Mouse (Mus musculus): ENCODE measurements at regions not wholly inside any gene's neighbourhood (a gene's known extent, or its start where the extent isn't known, plus 50 kb on each side); places are given as distances from the start of the nearest gene placed in this dataset.

DNA sequence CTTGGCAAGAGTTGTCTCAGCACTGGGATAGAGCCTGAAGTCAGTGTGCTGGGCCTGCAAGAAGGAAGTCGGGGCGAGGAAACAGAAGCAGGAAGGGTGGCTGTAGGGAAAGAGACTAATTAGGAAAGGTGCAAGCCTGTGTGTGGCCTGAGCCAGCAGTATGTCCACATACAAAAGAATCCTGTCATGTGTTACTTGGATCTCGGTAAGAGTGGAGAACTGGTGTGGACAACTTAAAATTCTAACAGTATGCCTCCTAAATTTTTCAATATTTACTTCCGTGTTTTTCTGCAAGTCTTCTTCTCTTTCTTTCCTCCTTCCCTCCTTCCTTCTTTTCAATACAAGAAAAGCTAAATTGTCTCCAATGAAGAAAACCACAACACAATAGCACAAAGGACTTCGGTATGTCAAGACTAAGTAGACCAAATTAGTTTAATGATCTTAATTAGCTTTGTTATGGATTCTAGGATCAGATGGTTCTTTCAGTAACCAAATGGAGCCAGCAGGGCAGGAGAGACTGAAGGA lies 130.0 kb upstream of the Prep start:
- no peak overlapping the region for H3K4me3 ChIP-seq (replicated peaks)
- H3K9me3 ChIP-seq (replicated peaks): no peaks in the 10 kb centered on the region
- no peak for DNase-seq
- H3K9ac ChIP-seq: no peak overlapping the region
- H3K36me3 ChIP-seq: no peaks in the 10 kb centered on the region
- H3K27me3 ChIP-seq: no peaks in the 10 kb centered on the region
- 62% methylated on average over 5 of the region's 5 CpGs for WGBS (ENCODE audit: insufficient replicate concordance)
- H3K27ac ChIP-seq: no peak overlapping the region
- H3K4me2 ChIP-seq: no peak overlapping the region
- ATAC-seq (ENCODE audit: low read depth): no peak
- H3K4me1 ChIP-seq (replicated peaks): no peaks in the 10 kb centered on the region

DNA sequence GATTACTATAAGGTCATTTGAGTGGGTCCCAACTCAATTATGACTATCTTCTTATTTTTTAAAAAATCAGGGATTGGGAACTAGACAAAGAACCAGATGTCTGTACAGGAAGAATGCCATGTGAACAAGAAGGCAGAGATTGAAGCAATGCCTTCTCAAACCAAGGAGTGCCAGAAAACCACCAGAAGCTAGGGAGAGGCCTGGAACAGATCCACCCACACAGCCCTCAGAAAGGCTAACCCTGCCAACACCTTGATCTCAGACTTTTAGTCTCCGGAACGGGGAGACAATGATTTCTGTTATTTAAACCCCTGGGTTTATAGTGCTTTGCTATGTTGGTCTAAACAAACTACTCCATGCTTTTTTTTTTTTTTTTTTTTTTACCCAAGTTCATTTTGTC lies 136.2 kb upstream of the Prep start:
- DNase-seq: no peak
- WGBS (ENCODE audit: insufficient replicate concordance): 82% methylated on average over 2 of the region's 2 CpGs
- Histone ChIP-seq H3K9ac (no peak overlapping the region), H3K4me3 (replicated peaks) (no peak overlapping the region), H3K4me2 (no peak overlapping the region), H3K27me3 (no peaks in the 10 kb centered on the region), H3K27ac (no peak overlapping the region), H3K36me3 (no peaks in the 10 kb centered on the region), H3K4me1 (replicated peaks) (no peaks in the 10 kb centered on the region), H3K9me3 (replicated peaks) (no peaks in the 10 kb centered on the region)
- ATAC-seq (ENCODE audit: low read depth): no peak

DNA sequence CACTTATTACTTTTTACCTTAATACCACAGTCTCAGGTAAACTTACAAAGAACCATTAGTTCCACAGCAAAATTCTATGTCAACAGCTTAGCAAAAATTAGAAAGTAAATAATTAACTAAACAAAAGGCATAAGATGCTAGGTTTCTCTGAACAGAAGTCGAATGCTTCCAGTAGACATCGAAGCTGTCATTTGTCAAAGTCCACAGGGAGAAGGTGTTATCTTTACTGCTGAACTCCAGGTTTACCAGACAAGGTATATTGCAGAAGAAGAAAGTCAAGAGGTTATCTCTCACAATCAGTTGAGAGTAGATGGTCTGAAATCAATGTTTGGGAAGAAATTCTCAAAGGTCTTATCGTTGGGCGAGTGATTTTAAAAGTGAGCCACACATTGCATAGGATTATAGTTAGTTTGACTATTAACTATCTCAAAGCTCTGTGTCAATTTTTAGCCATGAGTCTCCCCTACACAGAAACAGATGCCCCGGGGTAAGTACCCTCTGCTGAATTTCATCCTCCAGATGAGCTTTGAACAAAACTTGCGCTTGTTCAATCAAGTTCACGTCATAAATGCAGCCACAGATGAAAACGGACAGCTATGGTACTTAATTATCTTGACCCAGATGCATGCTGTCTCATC lies 153.1 kb upstream of the Prep start:
- Histone ChIP-seq H3K4me2 (no peak overlapping the region), H3K9me3 (replicated peaks) (no peaks in the 10 kb centered on the region), H3K36me3 (no peaks in the 10 kb centered on the region), H3K27me3 (no peaks in the 10 kb centered on the region), H3K9ac (no peak overlapping the region), H3K4me3 (replicated peaks) (no peak overlapping the region), H3K4me1 (replicated peaks) (no peaks in the 10 kb centered on the region), H3K27ac (no peak overlapping the region)
- no peak for ATAC-seq (ENCODE audit: low read depth)
- 67% methylated on average over 8 of the region's 8 CpGs for WGBS (ENCODE audit: insufficient replicate concordance)
- no peak for DNase-seq

DNA sequence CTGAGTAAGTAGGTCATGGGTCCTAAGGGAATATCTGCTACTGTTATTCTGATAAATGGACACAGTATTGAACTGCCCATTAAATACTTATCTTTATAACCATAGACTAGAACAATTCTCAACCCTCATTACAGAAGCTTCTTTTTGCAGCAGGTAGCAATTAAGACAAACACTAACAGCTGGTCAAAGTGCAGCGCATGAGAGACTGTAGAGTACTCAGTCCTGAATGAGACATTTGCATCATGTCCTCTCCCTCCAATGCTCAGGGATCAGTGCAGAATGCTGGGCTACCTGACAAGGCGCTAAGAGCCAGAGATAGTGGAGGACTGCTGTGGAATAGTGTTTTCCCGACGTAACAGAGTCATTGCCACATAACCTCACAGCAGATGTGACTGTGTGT lies 162.5 kb upstream of the Prep start:
- ATAC-seq (ENCODE audit: low read depth) (no peak), DNase-seq (no peak)
- Histone ChIP-seq H3K27ac (no peak overlapping the region), H3K9me3 (replicated peaks) (no peaks in the 10 kb centered on the region), H3K4me1 (replicated peaks) (no peaks in the 10 kb centered on the region), H3K9ac (no peak overlapping the region), H3K4me3 (replicated peaks) (no peak overlapping the region), H3K4me2 (no peak overlapping the region), H3K27me3 (no peaks in the 10 kb centered on the region), H3K36me3 (no peaks in the 10 kb centered on the region)
- 78% methylated on average over 4 of the region's 4 CpGs for WGBS (ENCODE audit: insufficient replicate concordance)

DNA sequence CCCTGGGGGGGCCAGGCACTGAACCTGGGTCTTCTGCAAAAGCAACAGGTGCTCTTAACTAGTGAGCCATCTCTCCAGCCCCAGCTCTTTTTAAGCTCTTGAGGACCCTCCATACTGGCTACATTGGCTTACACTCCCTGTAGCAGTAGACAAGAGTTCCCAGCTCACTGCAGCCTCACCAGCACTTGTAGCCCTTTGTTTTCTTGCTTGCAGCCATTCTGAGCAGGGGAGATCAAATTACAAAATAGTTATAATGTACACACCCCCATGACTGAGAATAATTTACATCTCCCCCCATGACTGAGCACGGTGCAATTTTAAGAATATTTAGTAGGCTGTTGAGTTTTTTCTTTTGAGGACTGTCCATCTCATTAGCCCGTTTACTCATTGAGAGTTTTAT lies 165.8 kb upstream of the Prep start:
- ATAC-seq (ENCODE audit: low read depth) (no peak), DNase-seq (no peak)
- WGBS (ENCODE audit: insufficient replicate concordance): 57% methylated on average over 2 of the region's 2 CpGs
- no peak overlapping the region for H3K27ac ChIP-seq
- H3K4me2 ChIP-seq: no peak overlapping the region
- no peaks in the 10 kb centered on the region for H3K4me1 ChIP-seq (replicated peaks)
- H3K4me3 ChIP-seq (replicated peaks): no peak overlapping the region
- H3K36me3 ChIP-seq: no peaks in the 10 kb centered on the region
- H3K9ac ChIP-seq: no peak overlapping the region
- H3K9me3 ChIP-seq (replicated peaks): no peaks in the 10 kb centered on the region
- H3K27me3 ChIP-seq: no peaks in the 10 kb centered on the region

DNA sequence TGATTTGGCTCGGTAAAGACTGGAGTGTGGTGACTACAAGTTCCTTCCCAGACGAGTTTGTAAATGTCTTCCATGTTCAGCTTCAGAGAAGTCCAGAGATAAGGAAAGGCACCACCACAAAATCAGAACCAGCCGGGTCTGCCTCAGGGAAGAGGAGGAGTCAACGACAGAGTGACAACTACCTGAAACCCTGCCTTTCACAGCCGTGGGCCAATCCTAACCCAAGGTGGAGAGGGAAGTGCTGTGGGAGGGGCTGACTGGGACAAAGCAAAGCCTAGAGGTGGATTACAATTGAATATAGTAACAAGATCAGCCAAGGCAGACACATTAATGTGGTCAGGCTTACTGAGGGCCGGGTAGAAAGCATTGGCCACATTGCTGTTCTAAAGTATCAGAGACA lies 174.9 kb upstream of the Prep start:
- Histone ChIP-seq H3K27me3 (no peaks in the 10 kb centered on the region), H3K36me3 (no peaks in the 10 kb centered on the region), H3K9ac (no peak overlapping the region), H3K4me3 (replicated peaks) (no peak overlapping the region), H3K27ac (no peak overlapping the region), H3K4me1 (replicated peaks) (no peaks in the 10 kb centered on the region), H3K9me3 (replicated peaks) (no peaks in the 10 kb centered on the region), H3K4me2 (no peak overlapping the region)
- ATAC-seq (ENCODE audit: low read depth) (no peak), DNase-seq (no peak)
- 39% methylated on average over 6 of the region's 6 CpGs for WGBS (ENCODE audit: insufficient replicate concordance)

DNA sequence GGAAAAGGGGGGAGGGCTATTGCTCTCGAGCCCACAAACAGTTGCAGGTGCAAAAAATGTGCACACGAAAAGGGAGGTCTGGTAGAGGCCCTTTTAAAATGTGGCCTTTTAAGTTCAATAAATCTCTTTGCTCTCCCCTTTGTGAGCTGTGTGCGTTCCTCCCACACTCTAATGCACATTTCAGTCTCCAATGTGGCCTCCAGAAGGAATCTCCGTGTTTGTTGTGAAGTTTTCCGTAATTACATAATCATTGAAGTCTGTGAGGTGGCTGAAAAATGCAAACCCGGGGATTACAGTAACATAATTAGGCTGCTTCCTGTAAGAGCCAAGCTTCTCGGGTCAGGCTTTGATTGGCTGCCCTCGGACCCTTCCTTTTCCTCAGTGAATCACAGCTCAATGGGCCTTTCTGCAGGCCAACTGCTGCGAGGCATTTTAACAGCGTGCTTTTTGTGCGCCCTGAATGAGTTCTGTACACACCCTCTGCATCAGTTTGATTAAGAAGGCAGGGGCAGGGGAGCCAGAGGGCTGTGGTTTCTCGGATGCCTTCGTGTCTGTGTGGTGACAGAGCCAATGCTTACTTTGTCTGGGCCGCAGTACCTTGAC lies 179.8 kb upstream of the Prep start:
- 46% methylated on average over 14 of the region's 14 CpGs for WGBS (ENCODE audit: insufficient replicate concordance)

DNA sequence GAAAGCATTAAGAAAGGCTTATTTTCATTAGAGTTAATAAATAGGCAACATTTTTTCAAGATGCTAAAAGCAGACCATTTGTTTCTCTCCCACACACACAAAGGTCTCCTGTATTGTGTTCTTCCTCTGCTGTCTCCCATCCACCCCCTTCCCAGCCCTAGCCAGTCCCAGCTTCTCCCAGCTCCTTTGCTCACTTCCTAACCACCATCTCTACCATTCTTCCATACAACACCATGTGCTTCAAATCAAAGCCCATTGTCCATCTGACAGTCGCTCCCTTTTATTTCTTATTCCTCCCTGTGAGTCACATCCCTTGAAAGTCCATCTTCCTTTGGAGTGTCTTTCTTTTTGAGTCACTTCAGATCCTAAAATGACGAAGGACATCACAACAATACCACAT lies 185.0 kb upstream of the Prep start:
- Histone ChIP-seq H3K9me3 (replicated peaks) (no peaks in the 10 kb centered on the region), H3K4me2 (no peak overlapping the region), H3K4me1 (replicated peaks) (no peaks in the 10 kb centered on the region), H3K27ac (no peak overlapping the region), H3K9ac (no peak overlapping the region), H3K36me3 (no peaks in the 10 kb centered on the region), H3K4me3 (replicated peaks) (no peak overlapping the region), H3K27me3 (no peaks in the 10 kb centered on the region)
- 54% methylated on average over 2 of the region's 2 CpGs for WGBS (ENCODE audit: insufficient replicate concordance)
- DNase-seq (no peak), ATAC-seq (ENCODE audit: low read depth) (no peak)

More for the DNA sequence above, 179.8 kb upstream of the Prep start:
- H3K9ac ChIP-seq: no peak overlapping the region
- H3K4me3 ChIP-seq (replicated peaks): no peak overlapping the region
- no peaks in the 10 kb centered on the region for H3K4me1 ChIP-seq (replicated peaks)
- H3K27ac ChIP-seq: no peak overlapping the region
- no peaks in the 10 kb centered on the region for H3K36me3 ChIP-seq
- H3K27me3 ChIP-seq: no peaks in the 10 kb centered on the region
- no peak overlapping the region for H3K4me2 ChIP-seq
- no peaks in the 10 kb centered on the region for H3K9me3 ChIP-seq (replicated peaks)
- no peak for ATAC-seq (ENCODE audit: low read depth)
- DNase-seq: no peak

DNA sequence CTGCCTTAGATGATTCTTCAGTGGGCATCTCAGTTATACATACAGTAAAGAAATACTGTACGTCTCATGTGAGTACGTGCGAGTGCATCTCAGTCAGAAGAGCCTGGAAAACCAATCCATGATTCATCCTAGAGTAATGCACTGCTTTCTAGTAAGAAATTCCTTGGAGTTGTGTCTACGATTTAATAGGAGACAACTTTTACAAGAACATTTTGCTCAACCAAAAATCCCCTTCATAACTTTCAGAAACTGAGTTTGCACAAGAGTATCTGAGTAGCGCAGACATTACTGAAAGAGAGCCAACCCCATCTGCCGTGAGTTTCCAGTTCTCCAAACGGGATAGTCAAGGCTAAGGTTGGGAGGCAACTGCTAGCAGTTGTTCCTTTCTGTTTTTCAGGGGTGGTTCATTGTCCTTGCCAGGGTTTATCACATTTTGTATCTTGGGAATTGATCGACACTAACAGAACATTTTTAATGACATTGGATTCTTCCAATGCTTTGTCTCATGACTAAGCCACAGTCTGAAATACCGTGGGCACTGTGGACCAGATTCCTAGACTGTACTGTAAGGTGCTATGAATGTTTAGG lies 189.8 kb upstream of the Prep start:
- no peaks in the 10 kb centered on the region for H3K4me1 ChIP-seq (replicated peaks)
- H3K27ac ChIP-seq: no peak overlapping the region
- no peak overlapping the region for H3K9ac ChIP-seq
- 71% methylated on average over 9 of the region's 9 CpGs for WGBS (ENCODE audit: insufficient replicate concordance)
- H3K9me3 ChIP-seq (replicated peaks): no peaks in the 10 kb centered on the region
- no peak overlapping the region for H3K4me3 ChIP-seq (replicated peaks)
- no peaks in the 10 kb centered on the region for H3K36me3 ChIP-seq
- no peak overlapping the region for H3K4me2 ChIP-seq
- ATAC-seq (ENCODE audit: low read depth) (no peak), DNase-seq (no peak)
- no peaks in the 10 kb centered on the region for H3K27me3 ChIP-seq

DNA sequence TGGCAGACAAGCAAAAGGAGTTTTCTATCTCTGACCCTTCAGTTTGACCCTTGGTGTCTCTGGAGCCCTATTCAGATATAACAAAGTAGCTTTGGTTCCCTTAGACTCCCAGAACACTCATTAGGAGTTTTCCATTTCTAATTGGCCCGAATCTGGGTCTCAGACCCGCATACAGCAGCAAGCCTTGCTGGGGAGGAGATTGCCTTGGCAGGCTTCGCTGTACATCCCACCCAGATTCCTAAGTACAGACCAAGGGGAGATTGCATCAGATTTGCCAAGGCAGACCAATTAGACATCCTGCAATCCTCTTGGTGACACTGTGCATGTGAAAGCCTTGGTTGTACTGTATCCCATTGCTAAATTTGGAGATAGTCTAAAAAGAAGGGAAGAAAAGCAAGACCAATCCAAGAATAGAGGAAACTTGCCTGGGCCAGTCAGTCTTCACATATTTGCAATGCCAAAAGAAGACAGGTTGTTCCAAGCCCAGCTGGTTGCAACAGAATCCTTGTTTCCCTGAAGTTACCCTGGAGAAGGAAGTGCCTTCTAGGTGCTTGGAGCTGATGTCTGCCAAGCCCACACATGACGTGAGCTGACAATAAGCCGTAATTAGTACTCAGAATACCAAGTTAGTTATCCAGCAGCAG lies 193.2 kb upstream of the Prep start:
- H3K9me3 ChIP-seq (replicated peaks): no peaks in the 10 kb centered on the region
- ATAC-seq (ENCODE audit: low read depth): no peak
- 67% methylated on average over 5 of the region's 5 CpGs for WGBS (ENCODE audit: insufficient replicate concordance)
- no peak overlapping the region for H3K9ac ChIP-seq
- H3K27me3 ChIP-seq: no peaks in the 10 kb centered on the region
- no peak overlapping the region for H3K4me2 ChIP-seq
- DNase-seq: no peak
- no peaks in the 10 kb centered on the region for H3K4me1 ChIP-seq (replicated peaks)
- no peaks in the 10 kb centered on the region for H3K36me3 ChIP-seq
- no peak overlapping the region for H3K27ac ChIP-seq
- no peak overlapping the region for H3K4me3 ChIP-seq (replicated peaks)

DNA sequence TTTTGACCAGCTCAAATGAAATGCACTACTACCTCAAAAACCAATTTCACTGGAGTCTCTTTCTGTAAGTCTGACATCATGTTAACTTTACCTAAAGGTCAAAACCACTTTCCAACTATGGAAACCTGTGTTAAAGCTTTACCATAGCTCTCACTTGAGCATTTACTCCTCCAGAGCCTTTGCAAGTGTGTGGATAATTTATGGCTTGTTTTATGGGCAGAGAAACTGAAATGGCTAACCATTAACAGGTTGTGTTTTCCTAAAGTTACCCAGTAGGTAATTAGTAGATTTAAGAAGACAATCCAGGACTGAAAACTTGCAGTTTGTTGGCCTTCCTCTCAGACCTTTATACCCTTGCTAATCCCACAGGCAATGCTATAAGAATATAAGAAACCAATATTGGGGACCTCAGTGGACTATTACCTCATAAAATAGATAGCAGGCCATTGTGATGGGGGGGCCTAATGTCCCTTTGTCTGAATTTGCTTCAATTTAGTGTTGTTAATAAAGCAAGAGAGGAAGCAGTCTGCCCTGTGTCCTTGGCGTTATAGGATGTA lies 202.7 kb upstream of the Prep start:
- DNase-seq: no peak
- Histone ChIP-seq H3K36me3 (no peaks in the 10 kb centered on the region), H3K4me1 (replicated peaks) (0 out of 2 replicates have a peak, but pooled peaks cover 3% of the 10 kb centered on the region), H3K4me2 (no peak overlapping the region), H3K27ac (no peak overlapping the region), H3K27me3 (no peaks in the 10 kb centered on the region), H3K9me3 (replicated peaks) (no peaks in the 10 kb centered on the region), H3K9ac (no peak overlapping the region), H3K4me3 (replicated peaks) (no peak overlapping the region)
- 46% methylated on average over 1 of the region's 1 CpGs for WGBS (ENCODE audit: insufficient replicate concordance)
- no peak for ATAC-seq (ENCODE audit: low read depth)

Measured in liver, embryonic 13.5 days (tissue).